8 mouse cellular contexts compared by ENCODE assay signal in genomic region chr12:111704609-111705008, GRCm38 (mm10). TPM values are rescaled to one million over a fixed set of nuclear protein-coding genes. Genes with fewer than 3 reads are reported as not detected.
DNase-seq lines count a peak whose midpoint lies in the region; ATAC-seq and TF ChIP-seq lines count a peak whose summit lies in the region.

No protein-coding gene starts in this region.

- no peak overlapping the region for H3K9ac ChIP-seq in hindbrain, embryonic 15.5 days
- no peak overlapping the region; the same call in 1 of the 2 replicates for H3K9ac ChIP-seq in midbrain, postnatal 0 days (replicated peaks; ENCODE audit: low read length, poor library complexity, severe bottlenecking)

- TF ChIP-seq POLR2A in spleen, adult 2 months (IDR thresholded peaks at IDR 0.05; ENCODE audit: low read depth, low read length): no peak

- peak overlapping the region; percentile 22; the same call in 1 of the 2 replicates for H3K27ac ChIP-seq in spleen, adult 2 months (ENCODE audit: insufficient read depth, low read length)
- H3K27ac ChIP-seq in hindbrain, embryonic 15.5 days (replicated peaks): peak overlapping the region; percentile 32
- no peak overlapping the region for H3K27ac ChIP-seq in midbrain, postnatal 0 days (ENCODE audit: low read depth, low read length)

- no peaks in the 10 kb centered on the region for H3K27me3 ChIP-seq in spleen, adult 2 months (ENCODE audit: control insufficient read depth, insufficient read depth, low read length)
- H3K27me3 ChIP-seq in hindbrain, embryonic 15.5 days: no peaks in the 10 kb centered on the region
- no peaks in the 10 kb centered on the region for H3K27me3 ChIP-seq in midbrain, postnatal 0 days (ENCODE audit: insufficient read depth, low read length)

- H3K9me3 ChIP-seq in hindbrain, embryonic 15.5 days: no peaks in the 10 kb centered on the region
- H3K9me3 ChIP-seq in midbrain, postnatal 0 days (ENCODE audit: low read length): no peaks in the 10 kb centered on the region

- peaks cover 2% of the 10 kb centered on the region; the same call in 1 of the 2 replicates for H3K36me3 ChIP-seq in spleen, adult 2 months (ENCODE audit: control insufficient read depth, insufficient read depth, low read length)
- peaks cover 19% of the 10 kb centered on the region for H3K36me3 ChIP-seq in hindbrain, embryonic 15.5 days
- H3K36me3 ChIP-seq in midbrain, postnatal 0 days (ENCODE audit: insufficient read depth, low read length): peaks cover 13% of the 10 kb centered on the region

- H3K4me1 ChIP-seq in spleen, adult 2 months (ENCODE audit: control insufficient read depth, insufficient read depth, insufficient read length): no peaks in the 10 kb centered on the region
- H3K4me1 ChIP-seq in hindbrain, embryonic 15.5 days (replicated peaks): peaks cover 9% of the 10 kb centered on the region
- H3K4me1 ChIP-seq in midbrain, postnatal 0 days (ENCODE audit: insufficient read depth, low read length): no peaks in the 10 kb centered on the region

- 81% methylated on average over 9 of the region's 9 CpGs for WGBS in spleen, adult 2 months
- WGBS in hindbrain, embryonic 15.5 days: 47% methylated on average over 9 of the region's 9 CpGs
- WGBS in midbrain, postnatal 0 days: 51% methylated on average over 9 of the region's 9 CpGs

- no peak for DNase-seq in spleen, adult 2 months (ENCODE audit: low read depth in 1 of 2, low spot score in 2 of 2)
- no peak for DNase-seq in spleen, postnatal 10 days (ENCODE audit: low spot score in 2 of 2)
- peak; percentile 38 for DNase-seq in forelimb bud, embryonic 11.5 days (ENCODE audit: low read depth, low spot score)
- DNase-seq in midbrain, postnatal 0 days (ENCODE audit: low spot score): peak; percentile 20
- no peak for DNase-seq in spleen, postnatal 14 days (ENCODE audit: low spot score in 2 of 2)
- no peak for DNase-seq in left cerebral cortex, adult 18-20 months (ENCODE audit: low spot score in 2 of 2)

- H3K4me2 ChIP-seq in hindbrain, embryonic 15.5 days: no peak overlapping the region
- H3K4me2 ChIP-seq in midbrain, postnatal 0 days (ENCODE audit: low read depth, low read length, poor library complexity, severe bottlenecking): no peak overlapping the region

- H3K4me3 ChIP-seq in spleen, adult 2 months (ENCODE audit: extremely low read depth, insufficient read depth, insufficient read length): no peak overlapping the region
- H3K4me3 ChIP-seq in hindbrain, embryonic 15.5 days: no peak overlapping the region
- no peak overlapping the region for H3K4me3 ChIP-seq in midbrain, postnatal 0 days (ENCODE audit: low read depth, low read length)

- no peak for ATAC-seq in hindbrain, embryonic 15.5 days (ENCODE audit: low FRiP score, low read depth)
- ATAC-seq in midbrain, postnatal 0 days (ENCODE audit: low FRiP score): no peak
- ATAC-seq in megakaryocyte progenitor cell, adult 5-6 weeks (replicated peaks; ENCODE audit: poor library complexity): no peak

- TF ChIP-seq CTCF in spleen, adult 2 months (IDR thresholded peaks at IDR 0.05; ENCODE audit: extremely low read depth, insufficient read depth, insufficient read length, insufficient replicate concordance): no peak
- no peak for TF ChIP-seq CTCF in midbrain, postnatal 0 days (IDR thresholded peaks at IDR 0.05)

RNA-seq across cellular contexts. Expression of gene Bag5, which starts 8.4 kb away (rescaled TPM):
- polyA plus RNA-seq in spleen, adult 2 months (2012; rRNA removed): 6.2 and 7.7 TPM in 2 replicates
- 65.1 and 67.8 TPM in 2 replicates for polyA plus RNA-seq in hindbrain, embryonic 15.5 days (2015; fragmentation: Nextera tagmentation; extraction: Ambion mirVana)
- total RNA-seq in midbrain, postnatal 0 days (2014; rRNA removed): 28.7 and 43.5 TPM in 2 replicates
- 68.7 and 70.8 TPM in 2 replicates for polyA plus RNA-seq in midbrain, postnatal 0 days (2015; fragmentation: Nextera tagmentation; extraction: Ambion mirVana)
- 10 to 100 TPM; 61.7 to 62.1 TPM for total RNA-seq in left cerebral cortex, adult 18-20 months (2021)
- total RNA-seq in megakaryocyte progenitor cell, adult 5-6 weeks (2015): 23.6 and 25.8 TPM in 2 replicates
- total RNA-seq in megakaryocyte progenitor cell, adult 5-6 weeks (2017): 29.2 and 46.3 TPM in 2 replicates

RNA-seq across cellular contexts. Expression of gene Apopt1, which starts 8.5 kb away (rescaled TPM):
- 22.2 and 33.3 TPM in 2 replicates for polyA plus RNA-seq in spleen, adult 2 months (2012; rRNA removed)
- polyA plus RNA-seq in hindbrain, embryonic 15.5 days (2015; fragmentation: Nextera tagmentation; extraction: Ambion mirVana): 50.7 and 52.9 TPM in 2 replicates
- total RNA-seq in midbrain, postnatal 0 days (2014; rRNA removed): 17.9 and 27.8 TPM in 2 replicates
- 63.1 and 67.0 TPM in 2 replicates for polyA plus RNA-seq in midbrain, postnatal 0 days (2015; fragmentation: Nextera tagmentation; extraction: Ambion mirVana)
- 10 to 100 TPM; 36.6 to 39.1 TPM for total RNA-seq in left cerebral cortex, adult 18-20 months (2021)
- 67.5 and 72.1 TPM in 2 replicates for total RNA-seq in megakaryocyte progenitor cell, adult 5-6 weeks (2015)
- total RNA-seq in megakaryocyte progenitor cell, adult 5-6 weeks (2017): 54.7 and 55.7 TPM in 2 replicates

RNA-seq across cellular contexts. Expression of gene Trmt61a, which starts 26.7 kb away (rescaled TPM):
- 40.6 and 48.1 TPM in 2 replicates for polyA plus RNA-seq in spleen, adult 2 months (2012; rRNA removed)
- 11.5 and 12.0 TPM in 2 replicates for polyA plus RNA-seq in hindbrain, embryonic 15.5 days (2015; fragmentation: Nextera tagmentation; extraction: Ambion mirVana)
- 23.2 and 27.5 TPM in 2 replicates for total RNA-seq in midbrain, postnatal 0 days (2014; rRNA removed)
- 8.4 and 8.7 TPM in 2 replicates for polyA plus RNA-seq in midbrain, postnatal 0 days (2015; fragmentation: Nextera tagmentation; extraction: Ambion mirVana)
- 10 to 100 TPM; 15.5 to 21.0 TPM for total RNA-seq in left cerebral cortex, adult 18-20 months (2021)
- total RNA-seq in megakaryocyte progenitor cell, adult 5-6 weeks (2015): 8.6 and 8.8 TPM in 2 replicates
- 8.0 and 11.2 TPM in 2 replicates for total RNA-seq in megakaryocyte progenitor cell, adult 5-6 weeks (2017)

RNA-seq across cellular contexts. Expression of gene Ckb, which starts 32.5 kb away (rescaled TPM):
- polyA plus RNA-seq in spleen, adult 2 months (2012; rRNA removed): 139 and 197 TPM in 2 replicates
- 1,741 and 1,830 TPM in 2 replicates for polyA plus RNA-seq in hindbrain, embryonic 15.5 days (2015; fragmentation: Nextera tagmentation; extraction: Ambion mirVana)
- 1,673 and 2,112 TPM in 2 replicates for total RNA-seq in midbrain, postnatal 0 days (2014; rRNA removed)
- polyA plus RNA-seq in midbrain, postnatal 0 days (2015; fragmentation: Nextera tagmentation; extraction: Ambion mirVana): 1,654 and 1,809 TPM in 2 replicates
- 1,000 to 10,000 TPM; 1,960 to 1,962 TPM for total RNA-seq in left cerebral cortex, adult 18-20 months (2021)
- total RNA-seq in megakaryocyte progenitor cell, adult 5-6 weeks (2015): 0.85 and 1.8 TPM in 2 replicates
- 2.0 and 4.1 TPM in 2 replicates for total RNA-seq in megakaryocyte progenitor cell, adult 5-6 weeks (2017)

RNA-seq across cellular contexts. Expression of gene Klc1, which starts 54.0 kb away (rescaled TPM):
- polyA plus RNA-seq in spleen, adult 2 months (2012; rRNA removed): 43.5 and 46.4 TPM in 2 replicates
- 578 and 629 TPM in 2 replicates for polyA plus RNA-seq in hindbrain, embryonic 15.5 days (2015; fragmentation: Nextera tagmentation; extraction: Ambion mirVana)
- 509 and 579 TPM in 2 replicates for total RNA-seq in midbrain, postnatal 0 days (2014; rRNA removed)
- 653 and 669 TPM in 2 replicates for polyA plus RNA-seq in midbrain, postnatal 0 days (2015; fragmentation: Nextera tagmentation; extraction: Ambion mirVana)
- 100 to 1,000 TPM; 794 to 814 TPM for total RNA-seq in left cerebral cortex, adult 18-20 months (2021)
- 20.8 and 24.1 TPM in 2 replicates for total RNA-seq in megakaryocyte progenitor cell, adult 5-6 weeks (2015)
- 37.9 and 76.1 TPM in 2 replicates for total RNA-seq in megakaryocyte progenitor cell, adult 5-6 weeks (2017)

Comparison
In these comparisons a context has a peak if more than half of its experiments do, and no peak if none do; other contexts are left out.
1. DNase-seq: peak in forelimb bud, embryonic 11.5 days (single experiment) and midbrain, postnatal 0 days (single experiment); none in spleen, adult 2 months (0 of 2), spleen, postnatal 10 days (0 of 2), spleen, postnatal 14 days (0 of 2) and left cerebral cortex, adult 18-20 months (0 of 2).